Mouse (Mus musculus) limb, embryonic 14.5 days (tissue): ENCODE measurements around the gene Sec24d. TPM values are rescaled to one million over a fixed set of nuclear protein-coding genes. Genes with fewer than 3 reads are reported as not detected.

Experiments used
- ATAC-seq: fragments of 200-750 bp; cut with Nextera tagmentation; 2 replicates; pipeline ENCODE4 v1.8.0; 2017; ENCODE audit warnings: low read depth, moderate number of reproducible peaks, moderate TSS enrichment; ENCODE audit not compliant: low FRiP score
- DNase-seq: peaks from one replicate; pipeline ENCODE4 v3.0.0-alpha.2; 2015; ENCODE audit warnings: low spot score
- H3K27ac ChIP-seq: fragments of 300-500 bp; sonication (generic); replicated peaks from 2 replicates; pipeline ENCODE4 v1.5.1; 2014; ENCODE audit warnings: low read depth, mild to moderate bottlenecking, low read length, moderate library complexity, mixed read lengths
- H3K27me3 ChIP-seq: fragments of 300-500 bp; sonication (generic); 2 replicates; pipeline ENCODE4 v1.6.1; 2014; ENCODE audit warnings: low read length, mixed read lengths; ENCODE audit not compliant: control insufficient read depth, insufficient read depth
- H3K36me3 ChIP-seq: fragments of 300-500 bp; sonication (generic); 2 replicates; pipeline ENCODE4 v1.6.1; 2014; ENCODE audit warnings: mild to moderate bottlenecking, low read length, moderate library complexity, mixed read lengths; ENCODE audit not compliant: control insufficient read depth, insufficient read depth
- H3K4me1 ChIP-seq: fragments of 300-500 bp; sonication (generic); 2 replicates; pipeline ENCODE4 v1.6.1; 2014; ENCODE audit warnings: antibody characterized with exemption, low read length, mixed read lengths; ENCODE audit not compliant: control insufficient read depth, insufficient read depth
- H3K4me2 ChIP-seq: fragments of 300-500 bp; sonication (generic); replicated peaks from 2 replicates; pipeline ENCODE4 v1.6.1; 2014; ENCODE audit warnings: low read depth, mild to moderate bottlenecking, low read length, moderate library complexity; ENCODE audit not compliant: severe bottlenecking
- H3K4me3 ChIP-seq: fragments of 300-500 bp; sonication (generic); replicated peaks from 2 replicates; pipeline ENCODE4 v1.5.1; 2014; ENCODE audit warnings: low read length
- H3K9ac ChIP-seq: fragments of 300-500 bp; sonication (generic); 2 replicates; pipeline ENCODE4 v1.6.1; 2014; ENCODE audit warnings: mild to moderate bottlenecking, low read depth, low read length, moderate library complexity; ENCODE audit not compliant: severe bottlenecking
- H3K9me3 ChIP-seq: fragments of 300-500 bp; sonication (generic); 2 replicates; pipeline ENCODE4 v1.6.1; 2016; ENCODE audit warnings: low read length; ENCODE audit not compliant: control insufficient read depth
- POLR2A ChIP-seq: fragments of 200-500 bp; IDR thresholded peaks from 2 replicates; pipeline ENCODE4 v1.8.0; 2012; ENCODE audit warnings: inconsistent platforms, mild to moderate bottlenecking, moderate library complexity, borderline replicate concordance; ENCODE audit not compliant: insufficient read depth, insufficient read length; ENCODE audit errors: extremely low read depth
- WGBS: fragments of 180-500 bp; shearing (Covaris S2); extraction: QIAGEN DNeasy Blood & Tissue Kit; methylation state at CpG from one replicate; pipeline ENCODE4 v1.1.7; 2014; 5-methylcytosine and 5-hydroxymethylcytosine counted together
- polyA plus RNA-seq, 2 experiments: library from polyadenylated mRNA; depleted of rRNA in 1 of 2; stranded (reverse) in 1 of 2; unstranded in 1 of 2; fragments of >200 nt; fragmentation: Nextera tagmentation in 1 of 2; extraction: Ambion mirVana in 1 of 2; gene quantifications; 2 replicates each; pipeline versions ENCODE4 v1.2.1 to v1.2.3; 2012 to 2014

The Sec24d gene
- polyA plus RNA-seq, 2 experiments: 97.5 to 110 TPM

DNA sequence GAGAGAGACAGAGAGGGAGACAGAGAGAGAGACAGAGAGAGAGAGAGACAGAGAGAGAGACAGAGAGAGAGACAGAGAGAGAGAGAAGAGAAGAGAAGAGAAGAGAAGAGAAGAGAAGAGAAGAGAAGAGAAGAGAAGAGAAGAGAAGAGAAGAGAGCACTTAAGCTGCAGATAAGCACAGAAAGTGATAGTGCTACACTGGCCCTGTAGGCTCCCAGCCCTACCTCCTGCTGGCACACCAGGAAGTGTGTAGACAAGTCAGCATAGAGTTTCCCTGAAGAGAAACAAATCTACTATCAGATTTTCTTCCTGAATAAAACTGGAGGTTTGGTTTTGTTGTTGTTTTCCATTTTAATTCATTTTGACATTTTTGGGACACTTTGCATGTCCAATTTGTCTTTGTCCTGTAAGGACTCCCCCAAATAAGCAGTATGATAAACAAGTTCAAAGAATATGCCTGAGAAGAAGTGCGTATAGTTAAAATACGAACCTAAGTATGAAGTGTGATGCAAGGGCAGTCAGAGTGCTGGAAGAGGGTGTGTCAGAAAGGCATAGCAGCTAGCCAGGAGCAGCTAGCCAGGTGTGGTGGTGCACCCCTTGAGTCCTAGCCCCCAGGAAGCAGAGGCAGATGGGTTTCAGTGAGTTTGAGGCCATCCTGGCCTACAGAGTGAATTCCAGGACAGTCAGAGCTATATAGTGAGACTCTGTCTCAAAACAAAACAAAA lies 65.2 kb downstream of the Sec24d start:
- DNase-seq (no peak), ATAC-seq (no peak)
- no peak for TF ChIP-seq POLR2A
- H3K27me3 ChIP-seq: no peaks in the 10 kb centered on the region
- no peak overlapping the region for H3K9ac ChIP-seq
- H3K36me3 ChIP-seq: peaks cover 21% of the 10 kb centered on the region
- H3K4me1 ChIP-seq: peaks cover 20% of the 10 kb centered on the region
- 80% methylated on average over 2 of the region's 2 CpGs for whole genome bisulfite sequencing
- no peaks in the 10 kb centered on the region for H3K9me3 ChIP-seq
- H3K4me2 ChIP-seq: no peak overlapping the region
- H3K27ac ChIP-seq: no peak overlapping the region
- no peak overlapping the region for H3K4me3 ChIP-seq

DNA sequence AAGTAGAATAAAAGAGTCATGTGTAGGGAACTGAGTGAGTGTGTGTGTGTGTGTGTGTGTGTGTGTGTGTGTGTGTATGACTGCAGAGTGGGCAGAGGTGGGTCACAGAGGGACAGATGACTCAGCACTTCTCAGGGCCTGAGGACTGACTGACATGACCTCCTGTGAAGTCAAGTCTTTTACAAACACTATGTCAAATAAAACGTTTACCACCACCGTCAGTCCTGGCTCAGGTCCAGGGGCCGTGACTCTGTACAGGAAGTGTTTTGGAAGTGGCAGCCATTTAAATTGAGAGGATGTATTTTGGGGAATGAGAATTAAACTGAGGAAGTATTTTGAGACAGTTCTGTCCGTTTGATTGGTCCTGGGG lies 65.8 kb downstream of the Sec24d start:
- no peak for ATAC-seq
- no peaks in the 10 kb centered on the region for H3K9me3 ChIP-seq
- H3K27ac ChIP-seq: no peak overlapping the region
- 28% methylated on average over 4 of the region's 4 CpGs for WGBS
- TF ChIP-seq POLR2A: no peak
- peaks cover 20% of the 10 kb centered on the region for H3K4me1 ChIP-seq
- no peak for DNase-seq
- H3K36me3 ChIP-seq: peaks cover 21% of the 10 kb centered on the region
- H3K9ac ChIP-seq: no peak overlapping the region
- H3K4me2 ChIP-seq: no peak overlapping the region
- no peaks in the 10 kb centered on the region for H3K27me3 ChIP-seq
- no peak overlapping the region for H3K4me3 ChIP-seq

DNA sequence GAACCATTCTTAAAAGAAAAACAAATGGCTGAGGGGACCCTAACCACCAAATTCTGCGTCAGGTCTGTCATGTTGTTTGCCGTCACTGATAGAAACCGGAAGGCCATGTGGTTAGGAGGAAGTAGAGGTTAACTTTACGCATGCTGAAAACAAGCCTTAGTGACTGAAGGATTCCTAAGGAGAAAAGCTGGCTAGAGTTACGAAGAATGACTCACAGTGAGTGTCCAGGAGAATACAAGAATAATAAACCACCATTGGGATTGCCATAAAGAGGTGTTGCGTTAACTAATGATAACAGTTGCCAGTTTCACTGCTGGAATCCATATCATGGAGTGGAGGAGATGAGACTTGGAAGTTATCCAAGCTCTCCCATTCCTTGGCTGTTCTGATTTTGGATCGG lies 67.7 kb downstream of the Sec24d start:
- Histone ChIP-seq H3K27me3 (no peaks in the 10 kb centered on the region), H3K4me2 (no peak overlapping the region), H3K36me3 (peaks cover 23% of the 10 kb centered on the region; the same call in 1 of the 2 replicates), H3K4me3 (no peak overlapping the region), H3K9me3 (no peaks in the 10 kb centered on the region), H3K4me1 (peaks cover 18% of the 10 kb centered on the region), H3K27ac (no peak overlapping the region), H3K9ac (no peak overlapping the region)
- ATAC-seq: peak; percentile 35; the same call in 1 of the 2 replicates
- peak; percentile 72 for DNase-seq
- WGBS: 37% methylated on average over 7 of the region's 7 CpGs
- TF ChIP-seq POLR2A: no peak

DNA sequence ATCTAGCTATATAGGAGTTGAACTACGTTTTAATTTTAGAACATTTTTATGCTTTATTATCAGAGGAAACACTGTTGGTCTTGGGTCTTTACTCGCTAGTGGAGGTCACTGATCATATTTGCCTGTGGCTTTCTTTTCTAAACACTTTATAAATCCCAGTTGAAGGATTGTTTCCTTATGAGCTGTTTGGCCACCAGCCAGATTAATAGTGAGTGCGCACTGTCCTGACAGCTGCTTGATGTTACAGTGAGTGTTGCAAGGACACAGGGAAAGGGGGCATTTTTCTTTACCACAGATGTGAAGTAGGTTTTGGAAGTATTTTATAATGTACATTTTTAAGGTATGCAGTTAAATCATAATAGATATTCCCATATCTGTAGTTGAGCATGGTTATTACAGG lies 68.2 kb downstream of the Sec24d start:
- peaks cover 28% of the 10 kb centered on the region; the same call in 1 of the 2 replicates for H3K36me3 ChIP-seq
- no peaks in the 10 kb centered on the region for H3K9me3 ChIP-seq
- peaks cover 15% of the 10 kb centered on the region for H3K4me1 ChIP-seq
- DNase-seq (peak; percentile 82), ATAC-seq (peak; percentile 69)
- no peak overlapping the region for H3K4me3 ChIP-seq
- 18% methylated on average over 3 of the region's 3 CpGs for WGBS
- no peak overlapping the region for H3K27ac ChIP-seq
- H3K4me2 ChIP-seq: no peak overlapping the region
- no peak for TF ChIP-seq POLR2A
- no peak overlapping the region for H3K9ac ChIP-seq
- no peaks in the 10 kb centered on the region for H3K27me3 ChIP-seq

DNA sequence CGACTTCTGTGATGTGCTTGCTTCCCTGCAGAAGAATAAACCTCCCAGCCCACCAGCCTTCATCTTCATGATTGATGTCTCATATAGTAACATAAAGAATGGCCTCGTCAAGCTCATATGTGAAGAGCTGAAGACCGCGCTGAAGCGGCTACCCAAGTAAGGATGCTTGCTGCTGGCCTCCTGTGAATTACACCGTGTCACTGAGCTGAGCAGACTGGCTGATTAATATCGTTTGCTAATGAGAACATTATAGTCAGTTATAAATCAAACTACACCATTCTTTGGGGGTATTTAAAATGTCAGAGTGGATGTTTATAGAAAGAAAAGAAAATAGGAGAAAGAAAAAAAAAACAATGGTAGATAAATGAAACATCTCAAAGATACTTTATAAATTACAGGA lies 69.2 kb downstream of the Sec24d start:
- H3K27ac ChIP-seq: no peak overlapping the region
- no peak overlapping the region for H3K9ac ChIP-seq
- H3K4me1 ChIP-seq: peaks cover 15% of the 10 kb centered on the region
- DNase-seq: no peak
- TF ChIP-seq POLR2A: no peak
- no peak overlapping the region for H3K4me2 ChIP-seq
- 61% methylated on average over 7 of the region's 7 CpGs for WGBS
- H3K9me3 ChIP-seq: no peaks in the 10 kb centered on the region
- H3K4me3 ChIP-seq: no peak overlapping the region
- no peak for ATAC-seq
- H3K36me3 ChIP-seq: peaks cover 31% of the 10 kb centered on the region; the same call in 1 of the 2 replicates
- H3K27me3 ChIP-seq: no peaks in the 10 kb centered on the region
